Comparison of ENCODE assay signal across 26 mouse cellular contexts in the genomic region with DNA sequence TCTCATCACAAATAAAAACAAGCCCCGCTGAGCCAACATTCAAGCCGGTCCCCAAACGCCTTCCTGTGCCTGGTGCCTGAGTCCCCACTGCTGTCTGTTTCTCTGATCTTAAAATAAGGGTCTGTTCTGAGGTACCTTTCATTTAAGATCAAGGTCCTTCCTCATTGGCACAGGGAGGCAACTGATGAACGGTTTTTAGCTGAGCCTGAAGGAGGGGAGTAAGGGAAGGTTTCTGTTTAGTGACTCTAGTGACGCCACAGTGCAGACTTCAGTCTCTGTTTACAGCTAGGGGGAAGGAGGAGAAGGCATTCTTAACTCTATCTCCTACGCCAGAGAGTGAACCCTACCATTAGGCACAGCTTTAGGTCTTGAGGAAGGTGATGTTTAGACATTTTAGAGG. TPM values are rescaled to one million over a fixed set of nuclear protein-coding genes. Genes with fewer than 3 reads are reported as not detected.
DNase-seq lines count a peak whose midpoint lies in the region; ATAC-seq and TF ChIP-seq lines count a peak whose summit lies in the region.
"Had no signal": no experiment of that assay in that cellular context is flagged by ENCODE, and none has a peak within 500 bp of the region (broad histone marks: within the 10 kb centered on the region; RNA-seq: fewer than 3 reads in every experiment).

No protein-coding gene starts in this region.

- H3K27ac ChIP-seq in olfactory bulb, adult 2 months (ENCODE audit: insufficient read depth, low read depth, low read length), result 0 out of 2 replicates have a peak overlapping the region, but pooled peaks have one; percentile 20
- H3K27ac ChIP-seq: embryonic facial prominence, embryonic 15.5 days; forebrain, embryonic 10.5 days; heart, embryonic 10.5 days; hindbrain, embryonic 12.5 days had no signal

- 54% methylated on average over 6 of the region's 6 CpGs for WGBS in olfactory bulb, adult 2 months

- no peak for TF ChIP-seq CTCF in olfactory bulb, adult 2 months (IDR thresholded peaks at IDR 0.05; ENCODE audit: insufficient read depth, low read depth, low read length)

- TF ChIP-seq POLR2A in olfactory bulb, adult 2 months (IDR thresholded peaks at IDR 0.05; ENCODE audit: insufficient read depth, low read depth, low read length), result no peak

- peak; percentile 41 for DNase-seq in thymus, postnatal 0 days (ENCODE audit: low spot score)
- no peak for DNase-seq in thymus, postnatal 10 days (ENCODE audit: low spot score in 2 of 2)
- DNase-seq in brain, adult 2 months (ENCODE audit: low read depth, low spot score), result peak; percentile 33
- no peak for DNase-seq in right cerebral cortex, adult 2 months (ENCODE audit: low spot score in 2 of 2)
- no peak for DNase-seq in frontal cortex, adult 2 months (ENCODE audit: extremely low spot score in 1 of 2, low spot score in 1 of 2)
- DNase-seq in neural tube, embryonic 10.5 days (ENCODE audit: extremely low spot score, low spot score), result no peak
- DNase-seq: adrenal gland, adult 2 months; adrenal gland, postnatal 25 days; cerebellum, adult 2 months; cerebellum, postnatal 14 days; embryo, embryonic 11 days; gastrocnemius, postnatal 36 days; heart, adult 18-20 months; heart, postnatal 10 days; heart, postnatal 4 days had no signal

- H3K4me3 ChIP-seq in olfactory bulb, adult 2 months (ENCODE audit: insufficient read depth, low read depth, low read length), result no peak overlapping the region
- H3K4me3 ChIP-seq: embryonic facial prominence, embryonic 15.5 days; erythroblast, embryonic 14.5 days; forebrain, embryonic 10.5 days; heart, embryonic 10.5 days; hindbrain, embryonic 12.5 days had no signal

- peak; percentile 6 for ATAC-seq in megakaryocyte progenitor cell, adult 5-6 weeks (replicated peaks; ENCODE audit: poor library complexity)
- ATAC-seq: forebrain, embryonic 14.5 days; hindbrain, embryonic 16.5 days; Patski had no signal

- peaks cover 6% of the 10 kb centered on the region; the same call in 1 of the 2 replicates for H3K4me1 ChIP-seq in olfactory bulb, adult 2 months (ENCODE audit: control insufficient read depth, insufficient read depth, low read length)
- H3K4me1 ChIP-seq: hindbrain, embryonic 12.5 days had no signal

RNA-seq across cellular contexts. Expression of gene Tgfbr2, which starts 11.3 kb away (rescaled TPM):
- polyA plus RNA-seq in thymus, postnatal 0 days (2015; fragmentation: Nextera tagmentation; extraction: Ambion mirVana), result 21.0 and 22.0 TPM in 2 replicates
- total RNA-seq in megakaryocyte progenitor cell, adult 5-6 weeks (2015), result 8.2 and 8.3 TPM in 2 replicates
- 5.9 and 6.5 TPM in 2 replicates for total RNA-seq in megakaryocyte progenitor cell, adult 5-6 weeks (2017)
- not detected in 2 replicates for polyA plus RNA-seq in olfactory bulb, adult 2 months (2012; ENCODE audit: insufficient read depth, insufficient read length, low replicate concordance, missing spikeins)
- polyA plus RNA-seq in frontal cortex, adult 2 months (2012; rRNA removed), result 9.1 and 11.5 TPM in 2 replicates
- total RNA-seq: MEL had no signal

Comparison
In these comparisons a context has a peak if more than half of its experiments do, and no peak if none do; other contexts are left out.
1. DNase-seq: peak in thymus, postnatal 0 days (single experiment) and brain, adult 2 months (single experiment); none in thymus, postnatal 10 days (0 of 2), right cerebral cortex, adult 2 months (0 of 2), frontal cortex, adult 2 months (0 of 2) and neural tube, embryonic 10.5 days (single experiment).